Mouse (Mus musculus) spleen, adult 2 months (tissue): Measurements from ENCODE around the gene Gpsm3.

ENCODE experiments used
- CTCF ChIP-seq: fragments of 200-500 bp; IDR thresholded peaks from 2 replicates; pipeline ENCODE4 v1.5.1; 2011; ENCODE audit warnings: mild to moderate bottlenecking, inconsistent platforms; ENCODE audit not compliant: insufficient read depth, insufficient read length, insufficient replicate concordance; ENCODE audit errors: extremely low read depth
- POLR2A ChIP-seq: fragments of 200-500 bp; IDR thresholded peaks from 2 replicates; pipeline ENCODE4 v1.6.1; 2011; ENCODE audit warnings: low read depth, low read length, inconsistent platforms

DNA sequence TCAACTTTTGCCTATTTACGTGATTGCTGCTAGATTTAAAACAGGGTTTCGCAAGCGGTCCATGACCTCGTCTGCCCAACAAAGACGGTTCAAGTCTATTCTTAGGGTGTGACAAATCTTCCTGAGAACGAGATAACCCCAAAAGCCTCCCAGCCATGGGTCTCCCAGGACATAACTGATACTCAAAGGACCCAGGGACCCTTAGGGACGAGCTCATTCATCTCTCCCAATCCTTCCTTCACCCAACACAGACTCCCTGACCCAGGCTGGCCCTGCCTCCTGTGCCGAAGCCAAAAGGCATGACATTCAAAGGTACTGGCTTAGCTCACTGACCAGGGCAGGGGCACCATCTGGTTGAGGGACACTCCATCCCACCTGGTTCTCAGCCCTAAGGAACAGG lies 33.2 kb upstream of the Gpsm3 start:
- TF ChIP-seq POLR2A = no peak
- no peak for TF ChIP-seq CTCF
